Mouse (Mus musculus) testis, adult 2 months (tissue): Measurements from ENCODE around the gene Wap.

Experiments used
- CTCF ChIP-seq: fragments of 200-500 bp; IDR thresholded peaks from 2 replicates; pipeline ENCODE4 v1.5.1; 2012; ENCODE audit warnings: low read depth, mild to moderate bottlenecking, inconsistent platforms, low read length, moderate library complexity; ENCODE audit not compliant: control insufficient read depth, insufficient read depth, insufficient replicate concordance
- POLR2A ChIP-seq: fragments of 200-500 bp; IDR thresholded peaks from 2 replicates; pipeline ENCODE4 v1.6.1; 2012; ENCODE audit warnings: low read depth, mild to moderate bottlenecking, inconsistent platforms, low read length, moderate library complexity; ENCODE audit not compliant: control insufficient read depth

GRCm38 (mm10) chr11:6676641-6677040 is 38.2 kb upstream of the Wap start:
- TF ChIP-seq CTCF: no peak
- no peak for TF ChIP-seq POLR2A
